Mouse (Mus musculus) limb, embryonic 13.5 days (tissue): ENCODE data around the gene Vmn1r67. TPM values are rescaled to one million over a fixed set of nuclear protein-coding genes. Genes with fewer than 3 reads are reported as not detected.

ENCODE experiments used
- ATAC-seq: fragments of 200-750 bp; cut with Nextera tagmentation; 2 replicates; pipeline ENCODE4 v1.8.0; 2017; ENCODE audit warnings: low read depth, moderate number of reproducible peaks, moderate TSS enrichment; ENCODE audit not compliant: low FRiP score
- H3K27ac ChIP-seq: fragments of 300-500 bp; sonication (generic); 2 replicates; pipeline ENCODE4 v1.5.1; 2015; ENCODE audit warnings: inconsistent platforms, mild to moderate bottlenecking, moderate library complexity
- H3K27me3 ChIP-seq: fragments of 300-500 bp; sonication (generic); 2 replicates; pipeline ENCODE4 v1.6.1; 2015; ENCODE audit warnings: mild to moderate bottlenecking, inconsistent platforms
- H3K36me3 ChIP-seq: fragments of 300-500 bp; sonication (generic); 2 replicates; pipeline ENCODE4 v1.6.1; 2015; ENCODE audit warnings: inconsistent platforms, mild to moderate bottlenecking, moderate library complexity
- H3K4me1 ChIP-seq: fragments of 300-500 bp; sonication (generic); 2 replicates; pipeline ENCODE4 v1.6.1; 2015; ENCODE audit warnings: inconsistent platforms
- H3K4me2 ChIP-seq: fragments of 300-500 bp; sonication (generic); replicated peaks from 2 replicates; pipeline ENCODE4 v1.6.1; 2015; ENCODE audit warnings: inconsistent platforms, mild to moderate bottlenecking, moderate library complexity
- H3K4me3 ChIP-seq: fragments of 300-500 bp; sonication (generic); 2 replicates; pipeline ENCODE4 v1.5.1; 2015; ENCODE audit warnings: moderate library complexity, mild to moderate bottlenecking, inconsistent platforms
- H3K9ac ChIP-seq: fragments of 300-500 bp; sonication (generic); 2 replicates; pipeline ENCODE4 v1.6.1; 2015; ENCODE audit warnings: mild to moderate bottlenecking, inconsistent platforms
- H3K9me3 ChIP-seq: fragments of 300-500 bp; sonication (generic); 2 replicates; pipeline ENCODE4 v1.6.1; 2016; ENCODE audit warnings: inconsistent platforms
- WGBS: fragments of 180-500 bp; shearing (Covaris S2); methylation state at CpG from one replicate; pipeline ENCODE4 v1.1.7; 2015; 5-methylcytosine and 5-hydroxymethylcytosine counted together
- polyA plus RNA-seq: library from polyadenylated mRNA; unstranded; fragments of >200 nt; fragmentation: Nextera tagmentation; extraction: Ambion mirVana; gene quantifications from 2 replicates; pipeline ENCODE4 v1.2.1, GENCODE M21; 2015

Vmn1r67 gene
- not detected in 2 replicates for polyA plus RNA-seq

- no peaks in the 10 kb centered on the region for H3K4me1 ChIP-seq
- H3K36me3 ChIP-seq, result no peaks in the 10 kb centered on the region
- H3K4me3 ChIP-seq, result no peak within 1 kb of the TSS
- 0 out of 2 replicates have a peak, but pooled peaks cover 11% of the 10 kb centered on the region for H3K9me3 ChIP-seq
- no peak for ATAC-seq
- H3K9ac ChIP-seq, result no peak within 1 kb of the TSS
- no peak within 1 kb of the TSS for H3K4me2 ChIP-seq
- no peak within 1 kb of the TSS for H3K27ac ChIP-seq
- no peaks in the 10 kb centered on the region for H3K27me3 ChIP-seq
Observed at GRCm38 (mm10) chr7:10443031-10443430, at the start of gene Vmn1r67. Gene Vmn1r67 (plus strand): TSS chr7:10443331.

GRCm38 (mm10) chr7:10458166-10458565 lies 15.0 kb downstream of the Vmn1r67 start:
- ATAC-seq, result no peak
- Histone ChIP-seq H3K4me3 (no peak overlapping the region), H3K27ac (no peak overlapping the region), H3K9me3 (0 out of 2 replicates have a peak, but pooled peaks cover 7% of the 10 kb centered on the region), H3K4me2 (no peak overlapping the region), H3K27me3 (no peaks in the 10 kb centered on the region), H3K4me1 (no peaks in the 10 kb centered on the region), H3K9ac (no peak overlapping the region), H3K36me3 (no peaks in the 10 kb centered on the region)
- WGBS, result 71% methylated on average over 3 of the region's 3 CpGs

GRCm38 (mm10) chr7:10479813-10480212 lies 36.7 kb downstream of the Vmn1r67 start:
- ATAC-seq, result no peak
- H3K4me3 ChIP-seq, result no peak overlapping the region
- no peak overlapping the region for H3K9ac ChIP-seq
- no peak overlapping the region for H3K27ac ChIP-seq
- no peaks in the 10 kb centered on the region for H3K4me1 ChIP-seq
- H3K36me3 ChIP-seq, result no peaks in the 10 kb centered on the region
- H3K9me3 ChIP-seq, result no peaks in the 10 kb centered on the region
- H3K27me3 ChIP-seq, result no peaks in the 10 kb centered on the region
- H3K4me2 ChIP-seq, result no peak overlapping the region

GRCm38 (mm10) chr7:10480588-10481233 lies 37.6 kb downstream of the Vmn1r67 start:
- H3K4me2 ChIP-seq, result peak overlapping the region; percentile 43

GRCm38 (mm10) chr7:10494786-10495521 lies 51.8 kb downstream of the Vmn1r67 start, which contains the start of gene Zik1:
Gene Zik1 (minus strand): TSS chr7:10495394.
- Histone ChIP-seq H3K4me1 (peaks cover 9% of the 10 kb centered on the region), H3K9ac (peak within 1 kb of the TSS; percentile 84), H3K9me3 (no peaks in the 10 kb centered on the region), H3K27me3 (no peaks in the 10 kb centered on the region), H3K4me3 (peak within 1 kb of the TSS; percentile 73), H3K36me3 (peaks cover 34% of the 10 kb centered on the region), H3K4me2 (peak within 1 kb of the TSS; percentile 75), H3K27ac (peak within 1 kb of the TSS; percentile 52; the same call in 1 of the 2 replicates)
- WGBS, result 2% methylated on average over 33 of the region's 33 CpGs
- ATAC-seq, result peak; percentile 99

More at GRCm38 (mm10) chr7:10480588-10481233, 37.6 kb downstream of the Vmn1r67 start:
- H3K9ac ChIP-seq, result no peak overlapping the region
- H3K9me3 ChIP-seq, result no peaks in the 10 kb centered on the region
- H3K4me3 ChIP-seq, result peak overlapping the region; percentile 31
- no peaks in the 10 kb centered on the region for H3K27me3 ChIP-seq
- no peak overlapping the region for H3K27ac ChIP-seq
- 63% methylated on average over 18 of the region's 18 CpGs for WGBS
- ATAC-seq, result no peak
- no peaks in the 10 kb centered on the region for H3K36me3 ChIP-seq
- H3K4me1 ChIP-seq, result no peaks in the 10 kb centered on the region

GRCm38 (mm10) chr7:10495578-10495977 lies 52.4 kb downstream of the Vmn1r67 start:
- Histone ChIP-seq H3K4me1 (peaks cover 9% of the 10 kb centered on the region), H3K4me2 (peak overlapping the region; percentile 75), H3K27me3 (no peaks in the 10 kb centered on the region), H3K4me3 (peak overlapping the region; percentile 73), H3K9me3 (no peaks in the 10 kb centered on the region), H3K36me3 (peaks cover 28% of the 10 kb centered on the region), H3K9ac (no peak overlapping the region), H3K27ac (no peak overlapping the region)
- WGBS, result 38% methylated on average over 6 of the region's 6 CpGs
- ATAC-seq, result no peak

Other genes with a start within 250 kb of the Vmn1r67 start
- gene Vmn1r66, start 165.3 kb upstream of the Vmn1r67 start, polyA plus RNA-seq, result not detected in 2 replicates
- gene Zik1, start 52.1 kb downstream of the Vmn1r67 start, polyA plus RNA-seq, result 22.4 and 22.7 TPM in 2 replicates
- gene Vmn1r68, start 115.2 kb downstream of the Vmn1r67 start, polyA plus RNA-seq, result not detected in 2 replicates
- gene Vmn1r69, start 170.3 kb downstream of the Vmn1r67 start, polyA plus RNA-seq, result not detected in 2 replicates
- not detected in 2 replicates for gene Vmn1r70, start 188.2 kb downstream of the Vmn1r67 start, polyA plus RNA-seq
- not detected in 2 replicates for gene Nlrp4b, start 244.5 kb downstream of the Vmn1r67 start, polyA plus RNA-seq